In genomic region chr5:25769006-25769405, GRCm38 (mm10) we compare ENCODE assay signal across 11 mouse cellular contexts. TPM values are rescaled to one million over a fixed set of nuclear protein-coding genes. Genes with fewer than 3 reads are reported as not detected.
DNase-seq lines count a peak whose midpoint lies in the region; ATAC-seq and TF ChIP-seq lines count a peak whose summit lies in the region.
"Had no signal": no experiment of that assay in that cellular context is flagged by ENCODE, and none has a peak within 500 bp of the region (broad histone marks: within the 10 kb centered on the region; RNA-seq: fewer than 3 reads in every experiment).

No protein-coding gene starts in this region.

- ATAC-seq in kidney, embryonic 14.5 days (ENCODE audit: low FRiP score, low TSS enrichment): no peak
- ATAC-seq in embryonic facial prominence, embryonic 14.5 days (ENCODE audit: low read depth): no peak
- no peak for ATAC-seq in limb, embryonic 14.5 days (ENCODE audit: low FRiP score, low read depth)
- ATAC-seq in megakaryocyte-erythroid progenitor cell, adult 5-6 weeks (replicated peaks; ENCODE audit: low FRiP score, low TSS enrichment, poor library complexity, severe bottlenecking): no peak
- ATAC-seq: Patski had no signal

- no peaks in the 10 kb centered on the region for H3K36me3 ChIP-seq in kidney, embryonic 14.5 days (ENCODE audit: control insufficient read depth, insufficient read depth, low read length)
- H3K36me3 ChIP-seq in embryonic facial prominence, embryonic 14.5 days (ENCODE audit: control insufficient read depth, insufficient read depth, low read length): no peaks in the 10 kb centered on the region
- H3K36me3 ChIP-seq in limb, embryonic 14.5 days (ENCODE audit: control insufficient read depth, insufficient read depth, low read length): no peaks in the 10 kb centered on the region

- H3K4me3 ChIP-seq in kidney, embryonic 14.5 days (ENCODE audit: low read length): 0 out of 2 replicates have a peak overlapping the region, but pooled peaks have one; percentile 7
- 0 out of 2 replicates have a peak overlapping the region, but pooled peaks have one; percentile 17 for H3K4me3 ChIP-seq in embryonic facial prominence, embryonic 14.5 days (ENCODE audit: low read depth, low read length)
- H3K4me3 ChIP-seq in limb, embryonic 14.5 days (replicated peaks; ENCODE audit: low read length): peak overlapping the region; percentile 11; the same call in 1 of the 2 replicates

- H3K4me1 ChIP-seq in kidney, embryonic 14.5 days (ENCODE audit: control insufficient read depth, insufficient read depth, low read length): no peaks in the 10 kb centered on the region
- H3K4me1 ChIP-seq in embryonic facial prominence, embryonic 14.5 days (ENCODE audit: control insufficient read depth, insufficient read depth, low read length): no peaks in the 10 kb centered on the region
- no peaks in the 10 kb centered on the region for H3K4me1 ChIP-seq in limb, embryonic 14.5 days (ENCODE audit: control insufficient read depth, insufficient read depth, low read length)

- H3K9me3 ChIP-seq in kidney, embryonic 14.5 days (ENCODE audit: control insufficient read depth, low read length): peaks cover 7% of the 10 kb centered on the region; the same call in 1 of the 2 replicates
- 0 out of 2 replicates have a peak, but pooled peaks cover 5% of the 10 kb centered on the region for H3K9me3 ChIP-seq in embryonic facial prominence, embryonic 14.5 days (ENCODE audit: control insufficient read depth, low read length)
- no peaks in the 10 kb centered on the region; the same call in 1 of the 2 replicates for H3K9me3 ChIP-seq in limb, embryonic 14.5 days (ENCODE audit: control insufficient read depth, low read length)

- H3K9ac ChIP-seq in kidney, embryonic 14.5 days (ENCODE audit: low read depth, low read length): no peak overlapping the region
- no peak overlapping the region for H3K9ac ChIP-seq in embryonic facial prominence, embryonic 14.5 days (ENCODE audit: low read depth, low read length)
- no peak overlapping the region for H3K9ac ChIP-seq in limb, embryonic 14.5 days (ENCODE audit: low read depth, low read length, severe bottlenecking)

- H3K27ac ChIP-seq in kidney, embryonic 14.5 days (ENCODE audit: low read depth, low read length): no peak overlapping the region
- H3K27ac ChIP-seq in embryonic facial prominence, embryonic 14.5 days (replicated peaks; ENCODE audit: low read depth, low read length): no peak overlapping the region
- H3K27ac ChIP-seq in limb, embryonic 14.5 days (replicated peaks; ENCODE audit: low read depth, low read length): no peak overlapping the region

- 76% methylated on average over 17 of the region's 17 CpGs for WGBS in kidney, embryonic 14.5 days
- 77% methylated on average over 17 of the region's 17 CpGs for WGBS in embryonic facial prominence, embryonic 14.5 days
- WGBS in limb, embryonic 14.5 days: 72% methylated on average over 17 of the region's 17 CpGs

- peak overlapping the region; percentile 26; the same call in 1 of the 2 replicates for H3K4me2 ChIP-seq in kidney, embryonic 14.5 days (replicated peaks; ENCODE audit: low read depth, low read length)
- H3K4me2 ChIP-seq in embryonic facial prominence, embryonic 14.5 days (ENCODE audit: low read depth, low read length): peak overlapping the region; percentile 31
- peak overlapping the region; percentile 33; the same call in 1 of the 2 replicates for H3K4me2 ChIP-seq in limb, embryonic 14.5 days (replicated peaks; ENCODE audit: low read depth, low read length, severe bottlenecking)

- no peak for TF ChIP-seq POLR2A in limb, embryonic 14.5 days (IDR thresholded peaks at IDR 0.05; ENCODE audit: borderline replicate concordance, extremely low read depth, insufficient read depth, insufficient read length)

- H3K27me3 ChIP-seq in kidney, embryonic 14.5 days (ENCODE audit: control insufficient read depth, insufficient read depth, low read length): no peaks in the 10 kb centered on the region
- H3K27me3 ChIP-seq in embryonic facial prominence, embryonic 14.5 days (replicated peaks; ENCODE audit: control insufficient read depth, insufficient read depth, low read length): no peaks in the 10 kb centered on the region
- H3K27me3 ChIP-seq in limb, embryonic 14.5 days (ENCODE audit: control insufficient read depth, insufficient read depth, low read length): no peaks in the 10 kb centered on the region
- H3K27me3 ChIP-seq: Patski had no signal

- no peak for DNase-seq in kidney, postnatal 25 days
- DNase-seq in R1 (ENCODE audit: low read depth, low spot score): peak; percentile 59
- no peak for DNase-seq in embryonic facial prominence, embryonic 14.5 days (ENCODE audit: low spot score)
- DNase-seq in limb, embryonic 14.5 days (ENCODE audit: low spot score): no peak
- no peak for DNase-seq in layer of hippocampus, adult 11-12 months (ENCODE audit: low spot score)
- no peak for DNase-seq in cerebellum, postnatal 25 days
- DNase-seq: kidney, adult 8-10 months; lung, adult 18-20 months had no signal

RNA-seq across cellular contexts. Expression of gene Actr3b, which starts 9.2 kb away (rescaled TPM):
- 5.0 and 5.7 TPM in 2 replicates for polyA plus RNA-seq in kidney, embryonic 14.5 days (2014; fragmentation: Nextera tagmentation; extraction: Ambion mirVana)
- 7.6 and 9.3 TPM in 2 replicates for polyA plus RNA-seq in embryonic facial prominence, embryonic 14.5 days (2014; fragmentation: Nextera tagmentation; extraction: Ambion mirVana)
- 2.2 and 2.3 TPM in 2 replicates for polyA plus RNA-seq in limb, embryonic 14.5 days (2012; rRNA removed)
- 4.2 and 4.6 TPM in 2 replicates for polyA plus RNA-seq in limb, embryonic 14.5 days (2014; fragmentation: Nextera tagmentation; extraction: Ambion mirVana)
- total RNA-seq in megakaryocyte-erythroid progenitor cell, adult 5-6 weeks (2014; fragmentation: Nextera tagmentation): 0.44 and 1.7 TPM in 2 replicates
- total RNA-seq in megakaryocyte-erythroid progenitor cell, adult 5-6 weeks (2017): 0.19 and 0.27 TPM in 2 replicates
